ENCODE assay signal across 9 mouse cellular contexts in genomic region chr17:15536457-15536904, GRCm38 (mm10). TPM values are rescaled to one million over a fixed set of nuclear protein-coding genes. Genes with fewer than 3 reads are reported as not detected.
DNase-seq lines count a peak whose midpoint lies in the region; ATAC-seq and TF ChIP-seq lines count a peak whose summit lies in the region.
"Had no signal": no experiment of that assay in that cellular context is flagged by ENCODE, and none has a peak within 500 bp of the region (broad histone marks: within the 10 kb centered on the region; RNA-seq: fewer than 3 reads in every experiment).

No protein-coding gene starts in this region.

- H3K36me3 ChIP-seq in heart, adult 2 months (ENCODE audit: control insufficient read depth, insufficient read depth, low read length) = no peaks in the 10 kb centered on the region
- no peaks in the 10 kb centered on the region for H3K36me3 ChIP-seq in heart, embryonic 13.5 days
- H3K36me3 ChIP-seq in limb, embryonic 12.5 days = no peaks in the 10 kb centered on the region

- H3K27ac ChIP-seq in heart, adult 2 months = no peak overlapping the region
- no peak overlapping the region for H3K27ac ChIP-seq in heart, embryonic 13.5 days (replicated peaks)
- no peak overlapping the region for H3K27ac ChIP-seq in limb, embryonic 12.5 days

- peak in 1 of 2 experiments; percentile 29 for DNase-seq in heart, adult 2 months
- DNase-seq in heart, postnatal 25 days (ENCODE audit: low spot score) = no peak
- peak; percentile 10 for DNase-seq in adrenal gland, postnatal 25 days
- DNase-seq in neural tube, embryonic 10.5 days (ENCODE audit: extremely low spot score, low spot score) = peak; percentile 71
- DNase-seq in urinary bladder, adult 2 months (ENCODE audit: low spot score) = no peak
- no peak for DNase-seq in adipocyte (ENCODE audit: low spot score)

- no peak for TF ChIP-seq CTCF in heart, adult 2 months (IDR thresholded peaks at IDR 0.05)

- H3K4me3 ChIP-seq in heart, adult 2 months = peak overlapping the region; percentile 43
- H3K4me3 ChIP-seq in heart, embryonic 13.5 days = peak overlapping the region; percentile 60
- H3K4me3 ChIP-seq in limb, embryonic 12.5 days (replicated peaks) = peak overlapping the region; percentile 53

- no peak for TF ChIP-seq EP300 in heart, adult 2 months (IDR thresholded peaks at IDR 0.05; ENCODE audit: insufficient read depth, low read depth, low read length)

- H3K9me3 ChIP-seq in heart, embryonic 13.5 days = no peaks in the 10 kb centered on the region
- 0 out of 2 replicates have a peak, but pooled peaks cover 5% of the 10 kb centered on the region for H3K9me3 ChIP-seq in limb, embryonic 12.5 days

- H3K4me1 ChIP-seq in heart, adult 2 months (ENCODE audit: control insufficient read depth, insufficient read depth, low read length) = no peaks in the 10 kb centered on the region
- H3K4me1 ChIP-seq in heart, embryonic 13.5 days = peaks cover 12% of the 10 kb centered on the region
- no peaks in the 10 kb centered on the region for H3K4me1 ChIP-seq in limb, embryonic 12.5 days (replicated peaks)

- H3K9ac ChIP-seq in heart, adult 2 months (ENCODE audit: low read depth, low read length) = peak overlapping the region; percentile 69
- peak overlapping the region; percentile 75 for H3K9ac ChIP-seq in heart, embryonic 13.5 days
- peak overlapping the region; percentile 57 for H3K9ac ChIP-seq in limb, embryonic 12.5 days (replicated peaks)

- TF ChIP-seq POLR2A in heart, adult 2 months (IDR thresholded peaks at IDR 0.05; ENCODE audit: insufficient read depth, low read depth, low read length) = no peak

- intact Hi-C loops in heart, adult 2 months (cut with DNase I) = no loop called here
- intact Hi-C loops in heart, postnatal 25 days (cut with DNase I) = no loop called here

- H3K79me2 ChIP-seq in heart, adult 2 months (replicated peaks; ENCODE audit: control insufficient read depth, insufficient read depth, low read length) = no peaks in the 10 kb centered on the region

- WGBS in heart, adult 2 months = 3% methylated on average over 32 of the region's 33 CpGs
- 2% methylated on average over 33 of the region's 33 CpGs for WGBS in heart, embryonic 13.5 days
- 2% methylated on average over 33 of the region's 33 CpGs for WGBS in limb, embryonic 12.5 days

- no peak for ATAC-seq in heart, embryonic 13.5 days (ENCODE audit: extremely low read depth, insufficient number of reproducible peaks, low FRiP score, low TSS enrichment)
- ATAC-seq in limb, embryonic 12.5 days (ENCODE audit: insufficient number of reproducible peaks, insufficient read depth, low FRiP score, low TSS enrichment, low read depth) = no peak
- ATAC-seq: Patski had no signal

- H3K4me2 ChIP-seq in heart, embryonic 13.5 days = peak overlapping the region; percentile 92
- H3K4me2 ChIP-seq in limb, embryonic 12.5 days = peak overlapping the region; percentile 86

- peaks cover 3% of the 10 kb centered on the region; the same call in 1 of the 2 replicates for H3K27me3 ChIP-seq in heart, adult 2 months (ENCODE audit: control insufficient read depth, insufficient read depth, low read length)
- peaks cover 35% of the 10 kb centered on the region for H3K27me3 ChIP-seq in heart, embryonic 13.5 days (replicated peaks)
- peaks cover 29% of the 10 kb centered on the region for H3K27me3 ChIP-seq in limb, embryonic 12.5 days

RNA-seq across cellular contexts. Expression of gene Pdcd2, which starts 9.4 kb away (rescaled TPM):
- 10 to 100 TPM; 13.9 to 16.4 TPM for total RNA-seq in heart, adult 2 months (2021)
- polyA plus RNA-seq in heart, adult 2 months (2012; rRNA removed) = 9.2 and 13.1 TPM in 2 replicates
- 10 to 100 TPM; 16.1 to 16.9 TPM for total RNA-seq in heart, postnatal 25 days (2021)
- total RNA-seq in adrenal gland, postnatal 25 days (2021) = 34.2 and 45.3 TPM in 2 replicates
- polyA plus RNA-seq in heart, embryonic 13.5 days (2015; fragmentation: Nextera tagmentation; extraction: Ambion mirVana) = 27.7 and 34.7 TPM in 2 replicates
- polyA plus RNA-seq in limb, embryonic 12.5 days (2016; fragmentation: Nextera tagmentation; extraction: Ambion mirVana) = 54.8 and 59.6 TPM in 2 replicates
- 23.2 and 23.8 TPM in 2 replicates for polyA plus RNA-seq in urinary bladder, adult 2 months (2012; rRNA removed)

RNA-seq across cellular contexts. Expression of gene Prdm9, which starts 27.7 kb away (rescaled TPM):
- 1 to 10 TPM; 1.3 to 1.7 TPM for total RNA-seq in heart, adult 2 months (2021)
- polyA plus RNA-seq in heart, adult 2 months (2012; rRNA removed) = 1.4 and 1.8 TPM in 2 replicates
- 1 to 10 TPM; 2.4 to 2.6 TPM for total RNA-seq in heart, postnatal 25 days (2021)
- 7.4 and 9.1 TPM in 2 replicates for total RNA-seq in adrenal gland, postnatal 25 days (2021)
- 1.2 and 1.7 TPM in 2 replicates for polyA plus RNA-seq in heart, embryonic 13.5 days (2015; fragmentation: Nextera tagmentation; extraction: Ambion mirVana)
- 1.4 TPM in 2 replicates for polyA plus RNA-seq in limb, embryonic 12.5 days (2016; fragmentation: Nextera tagmentation; extraction: Ambion mirVana)
- polyA plus RNA-seq in urinary bladder, adult 2 months (2012; rRNA removed) = 5.6 and 5.7 TPM in 2 replicates

RNA-seq across cellular contexts. Expression of gene Tbp, which starts 36.8 kb away (rescaled TPM):
- total RNA-seq in heart, adult 2 months (2021) = 10 to 100 TPM in 1 of 2 experiments, 1 to 10 TPM in 1; 9.6 to 10.9 TPM
- polyA plus RNA-seq in heart, adult 2 months (2012; rRNA removed) = 20.4 and 29.5 TPM in 2 replicates
- total RNA-seq in heart, postnatal 25 days (2021) = 10 to 100 TPM in 1 of 2 experiments, 1 to 10 TPM in 1; 9.3 to 11.2 TPM
- total RNA-seq in adrenal gland, postnatal 25 days (2021) = 29.8 and 31.4 TPM in 2 replicates
- polyA plus RNA-seq in heart, embryonic 13.5 days (2015; fragmentation: Nextera tagmentation; extraction: Ambion mirVana) = 24.7 and 28.0 TPM in 2 replicates
- polyA plus RNA-seq in limb, embryonic 12.5 days (2016; fragmentation: Nextera tagmentation; extraction: Ambion mirVana) = 45.8 and 53.3 TPM in 2 replicates
- polyA plus RNA-seq in urinary bladder, adult 2 months (2012; rRNA removed) = 29.3 and 32.4 TPM in 2 replicates

RNA-seq across cellular contexts. Expression of gene Psmb1, which starts 36.9 kb away (rescaled TPM):
- 100 to 1,000 TPM; 109 to 125 TPM for total RNA-seq in heart, adult 2 months (2021)
- 93.1 and 161 TPM in 2 replicates for polyA plus RNA-seq in heart, adult 2 months (2012; rRNA removed)
- total RNA-seq in heart, postnatal 25 days (2021) = 100 to 1,000 TPM; 112 to 120 TPM
- 167 and 189 TPM in 2 replicates for total RNA-seq in adrenal gland, postnatal 25 days (2021)
- polyA plus RNA-seq in heart, embryonic 13.5 days (2015; fragmentation: Nextera tagmentation; extraction: Ambion mirVana) = 194 and 219 TPM in 2 replicates
- 262 and 265 TPM in 2 replicates for polyA plus RNA-seq in limb, embryonic 12.5 days (2016; fragmentation: Nextera tagmentation; extraction: Ambion mirVana)
- polyA plus RNA-seq in urinary bladder, adult 2 months (2012; rRNA removed) = 145 and 185 TPM in 2 replicates

Comparison
In these comparisons a context has a peak if more than half of its experiments do, and no peak if none do; other contexts are left out.
1. DNase-seq: peak in adrenal gland, postnatal 25 days (single experiment) and neural tube, embryonic 10.5 days (single experiment); none in heart, postnatal 25 days (single experiment), urinary bladder, adult 2 months (single experiment) and adipocyte (single experiment).
2. Peak in every context shown above with its lines, with median percentiles within 50 percentile points of each other: H3K4me3 ChIP-seq and H3K9ac ChIP-seq.